Mouse (Mus musculus): Measurements from ENCODE around the gene Slc2a13.

GRCm38 (mm10) chr15:91377105-91377504 lies 196.0 kb downstream of the Slc2a13 start:
- TF ChIP-seq CTCF (IDR thresholded peaks at IDR 0.05; ENCODE audit: borderline replicate concordance, extremely low read depth, insufficient read depth, insufficient read length) (no peak), POLR2A (IDR thresholded peaks at IDR 0.05; ENCODE audit: borderline replicate concordance, extremely low read depth, insufficient read depth, insufficient read length, poor library complexity, severe bottlenecking) (no peak)

Measured in brain, embryonic 14.5 days (tissue).